Mouse (Mus musculus) liver (tissue): Measurements from ENCODE around the gene Olfr239.
"Not testable (repeated sequence)": the region's sequence is repeated elsewhere in the genome, so short reads cannot be mapped to it uniquely, and the experiment has no call there.

Experiments
- DNase-seq: peaks from one replicate; pipeline ENCODE4 v3.0.0-alpha.2; 2020; ENCODE audit warnings: mixed read lengths

The Olfr239 gene

GRCm38 (mm10) chr17:33191002-33191401 is at the start of gene Olfr239:
Gene Olfr239, plus strand, starts transcription at chr17:33191302.
- DNase-seq, result not testable (repeated sequence)

GRCm38 (mm10) chr17:33168147-33168546 is 23.0 kb upstream of the Olfr239 start, which contains the start of gene Olfr55:
Gene Olfr55, plus strand, starts transcription at chr17:33168447.
- not testable (repeated sequence) for DNase-seq

GRCm38 (mm10) chr17:33221590-33221989 is 30.5 kb downstream of the Olfr239 start, which contains the start of gene Olfr1564:
Gene Olfr1564, minus strand, starts transcription at chr17:33221690.
- DNase-seq, result no peak

GRCm38 (mm10) chr17:33236646-33237045 is 45.5 kb downstream of the Olfr239 start:
- not testable (repeated sequence) for DNase-seq
